Mouse (Mus musculus) liver, embryonic 14.5 days (tissue): Measurements from ENCODE around the gene Sephs2. TPM values are rescaled to one million over a fixed set of nuclear protein-coding genes. Genes with fewer than 3 reads are reported as not detected.

ENCODE experiments used
- ATAC-seq: fragments of 200-750 bp; cut with Nextera tagmentation; 2 replicates; pipeline ENCODE4 v1.8.0; 2017; ENCODE audit warnings: moderate number of reproducible peaks, mild to moderate bottlenecking, moderate library complexity; ENCODE audit not compliant: insufficient read depth
- DNase-seq, 3 experiments: peaks; one replicate each; pipeline ENCODE4 v3.0.0-alpha.2; 2012 to 2013; ENCODE audit warnings: low read depth in 3 of 3, low spot score in 3 of 3
- H3K27ac ChIP-seq: fragments of 300-500 bp; sonication (generic); 2 replicates; pipeline ENCODE4 v1.5.1; 2014; ENCODE audit warnings: moderate library complexity, mild to moderate bottlenecking, control low read depth, inconsistent platforms
- H3K27me3 ChIP-seq: fragments of 300-500 bp; sonication (generic); 2 replicates; pipeline ENCODE4 v1.6.1; 2014; ENCODE audit warnings: mild to moderate bottlenecking, low read length, moderate library complexity; ENCODE audit not compliant: control insufficient read depth, insufficient read depth
- H3K36me3 ChIP-seq: fragments of 300-500 bp; sonication (generic); replicated peaks from 2 replicates; pipeline ENCODE4 v1.6.1; 2014; ENCODE audit warnings: low read depth; ENCODE audit not compliant: control insufficient read depth, insufficient read depth
- H3K4me1 ChIP-seq, 2 experiments: fragments of 200-500 bp in 1 of 2; fragments of 300-500 bp in 1 of 2; sonication (generic) in 1 of 2; replicated peaks; 2 replicates each; pipeline ENCODE4 v1.6.1; 2012 to 2014; ENCODE audit warnings: antibody characterized with exemption in 1 of 2, inconsistent platforms in 1 of 2, low read length in 1 of 2; ENCODE audit not compliant: control insufficient read depth in 2 of 2, insufficient read depth in 2 of 2
- H3K4me2 ChIP-seq: fragments of 300-500 bp; sonication (generic); 2 replicates; pipeline ENCODE4 v1.6.1; 2014; ENCODE audit warnings: low read depth, mild to moderate bottlenecking, control low read depth, moderate library complexity
- H3K4me3 ChIP-seq, 2 experiments: fragments of 200-500 bp in 1 of 2; fragments of 300-500 bp in 1 of 2; sonication (generic) in 1 of 2; 2 replicates each; pipeline ENCODE4 v1.5.1; 2012 to 2014; ENCODE audit warnings: low read depth in 2 of 2, low read length in 2 of 2, mild to moderate bottlenecking in 2 of 2, control low read depth in 1 of 2, inconsistent platforms in 1 of 2, moderate library complexity in 1 of 2; ENCODE audit not compliant: insufficient read depth in 1 of 2
- H3K9ac ChIP-seq: fragments of 300-500 bp; sonication (generic); replicated peaks from 2 replicates; pipeline ENCODE4 v1.6.1; 2014; ENCODE audit warnings: mild to moderate bottlenecking, control low read depth, moderate library complexity
- H3K9me3 ChIP-seq: fragments of 300-500 bp; sonication (generic); 2 replicates; pipeline ENCODE4 v1.6.1; 2016; ENCODE audit warnings: low read length, mixed read lengths; ENCODE audit not compliant: control insufficient read depth
- CTCF ChIP-seq: IDR thresholded peaks from 2 replicates; pipeline ENCODE4 v1.5.1; 2016; ENCODE audit warnings: antibody characterized with exemption, low read depth, control low read depth
- EP300 ChIP-seq: IDR thresholded peaks from 2 replicates; pipeline ENCODE4 v1.6.1; 2016; ENCODE audit warnings: antibody characterized with exemption, low read depth
- WGBS: fragments of 180-500 bp; shearing (Covaris S2); extraction: QIAGEN DNeasy Blood & Tissue Kit; methylation state at CpG from one replicate; pipeline ENCODE4 v1.1.7; 2014; ENCODE audit not compliant: insufficient replicate concordance; 5-methylcytosine and 5-hydroxymethylcytosine counted together
- polyA plus RNA-seq, 2 experiments: library from polyadenylated mRNA; depleted of rRNA in 1 of 2; stranded (reverse) in 1 of 2; unstranded in 1 of 2; fragments of >200 nt; fragmentation: Nextera tagmentation in 1 of 2; extraction: Ambion mirVana in 1 of 2; gene quantifications; 2 replicates each; pipeline versions ENCODE4 v1.2.1 to v1.2.3; 2012 to 2014

Gene Sephs2
- polyA plus RNA-seq (2012; rRNA removed) = 35.0 and 44.9 TPM in 2 replicates
- 143 and 155 TPM in 2 replicates for polyA plus RNA-seq (2014; fragmentation: Nextera tagmentation; extraction: Ambion mirVana)

GRCm38 (mm10) chr7:127273925-127274789 lies at the start of gene Sephs2:
Sephs2 (minus strand) TSS chr7:127274055.
- no peaks in the 10 kb centered on the region for H3K27me3 ChIP-seq
- ATAC-seq = peak; percentile 88
- peak; percentile 92 to 95 (median 93) for DNase-seq
- H3K4me3 ChIP-seq = peak within 1 kb of the TSS; percentile 73 to 90
- H3K4me2 ChIP-seq = peak within 1 kb of the TSS; percentile 93
- no peaks in the 10 kb centered on the region for H3K9me3 ChIP-seq
- no peak for TF ChIP-seq CTCF
- peak; percentile 41; the same call in 1 of the 2 replicates for TF ChIP-seq EP300
- peaks cover 8% of the 10 kb centered on the region for H3K36me3 ChIP-seq
- peaks cover 6 to 29% of the 10 kb centered on the region in 2 experiments for H3K4me1 ChIP-seq
- peak within 1 kb of the TSS; percentile 35 for H3K27ac ChIP-seq
- WGBS = 3% methylated on average over 39 of the region's 39 CpGs
- H3K9ac ChIP-seq = peak within 1 kb of the TSS; percentile 72

GRCm38 (mm10) chr7:127322085-127322484 lies 48.2 kb upstream of the Sephs2 start:
- DNase-seq = no peak
- H3K4me1 ChIP-seq = no peaks in the 10 kb centered on the region
- no peaks in the 10 kb centered on the region for H3K27me3 ChIP-seq
- H3K27ac ChIP-seq = no peak overlapping the region
- WGBS = 36% methylated on average over 5 of the region's 5 CpGs
- no peak overlapping the region for H3K9ac ChIP-seq
- H3K4me2 ChIP-seq = no peak overlapping the region
- no peak for ATAC-seq
- H3K4me3 ChIP-seq = no peak overlapping the region
- TF ChIP-seq CTCF (peak; percentile 53), EP300 (no peak)
- no peaks in the 10 kb centered on the region for H3K9me3 ChIP-seq
- H3K36me3 ChIP-seq = no peaks in the 10 kb centered on the region

GRCm38 (mm10) chr7:127321106-127321505 lies 47.3 kb upstream of the Sephs2 start:
- Histone ChIP-seq H3K4me2 (no peak overlapping the region), H3K4me1 (no peaks in the 10 kb centered on the region), H3K9me3 (no peaks in the 10 kb centered on the region), H3K27ac (no peak overlapping the region), H3K36me3 (no peaks in the 10 kb centered on the region), H3K4me3 (no peak overlapping the region), H3K9ac (no peak overlapping the region), H3K27me3 (no peaks in the 10 kb centered on the region)
- WGBS = 56% methylated on average over 4 of the region's 4 CpGs
- ATAC-seq (no peak), DNase-seq (no peak)
- TF ChIP-seq EP300 (no peak), CTCF (no peak)

DNA sequence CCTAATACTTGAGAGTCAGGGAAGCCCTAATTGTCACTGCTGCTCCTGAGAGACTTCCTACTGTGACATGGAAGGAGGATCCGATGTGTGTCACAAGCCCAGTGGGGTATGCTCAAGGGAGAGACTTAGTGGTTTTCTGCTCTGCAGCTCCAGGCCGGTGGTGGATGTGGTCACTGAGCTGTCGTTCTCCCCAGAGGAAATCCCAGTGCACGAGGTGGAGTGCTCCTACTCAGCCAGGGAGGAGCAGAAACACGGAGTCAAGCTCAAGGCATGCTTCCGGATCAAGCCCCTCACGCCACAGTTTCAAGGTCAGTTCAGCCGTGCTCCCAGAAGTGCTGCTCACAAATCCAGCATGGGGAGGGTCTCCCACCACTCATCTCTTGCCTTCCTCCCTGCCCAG lies 40.1 kb upstream of the Sephs2 start:
- no peaks in the 10 kb centered on the region for H3K9me3 ChIP-seq
- ATAC-seq (no peak), DNase-seq (no peak)
- TF ChIP-seq CTCF = no peak
- no peak for TF ChIP-seq EP300
- no peak overlapping the region for H3K27ac ChIP-seq
- H3K4me2 ChIP-seq = no peak overlapping the region
- no peaks in the 10 kb centered on the region for H3K4me1 ChIP-seq
- H3K27me3 ChIP-seq = no peaks in the 10 kb centered on the region
- 36% methylated on average over 8 of the region's 8 CpGs for WGBS
- H3K36me3 ChIP-seq = no peaks in the 10 kb centered on the region
- no peak overlapping the region for H3K4me3 ChIP-seq
- H3K9ac ChIP-seq = no peak overlapping the region

DNA sequence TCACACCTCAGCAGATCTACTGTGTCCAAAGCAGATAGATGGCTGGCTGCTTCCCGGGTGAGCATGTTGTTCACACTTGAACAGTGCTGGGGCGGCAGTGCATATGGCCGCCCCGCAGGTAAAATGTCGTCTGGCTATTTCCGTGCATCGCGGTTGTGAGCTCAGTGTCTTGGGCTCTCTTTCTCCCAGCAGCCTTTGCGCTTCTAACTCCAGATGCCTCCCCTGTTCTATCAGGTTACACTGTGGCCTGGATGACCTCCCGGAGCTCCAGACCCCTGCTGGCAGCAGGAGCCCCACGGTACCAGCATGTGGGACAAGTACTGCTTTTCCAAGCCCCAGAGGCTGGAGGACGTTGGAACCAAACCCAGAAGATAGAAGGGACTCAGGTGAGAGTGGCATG lies 36.1 kb upstream of the Sephs2 start:
- TF ChIP-seq EP300 (no peak), CTCF (no peak)
- H3K27me3 ChIP-seq = no peaks in the 10 kb centered on the region
- no peak for ATAC-seq
- H3K4me2 ChIP-seq = no peak overlapping the region
- H3K9me3 ChIP-seq = no peaks in the 10 kb centered on the region
- no peaks in the 10 kb centered on the region for H3K4me1 ChIP-seq
- H3K27ac ChIP-seq = no peak overlapping the region
- 73% methylated on average over 12 of the region's 12 CpGs for WGBS
- no peak overlapping the region for H3K4me3 ChIP-seq
- no peak overlapping the region for H3K9ac ChIP-seq
- no peaks in the 10 kb centered on the region for H3K36me3 ChIP-seq
- DNase-seq = no peak
